Mouse (Mus musculus) kidney, postnatal 14 days (tissue): ENCODE results near the gene Fbxw4.

ENCODE experiments used
- DNase-seq: peaks from one replicate; pipeline ENCODE4 v3.0.0; 2022; ENCODE audit warnings: mixed read lengths

The Fbxw4 gene

DNA sequence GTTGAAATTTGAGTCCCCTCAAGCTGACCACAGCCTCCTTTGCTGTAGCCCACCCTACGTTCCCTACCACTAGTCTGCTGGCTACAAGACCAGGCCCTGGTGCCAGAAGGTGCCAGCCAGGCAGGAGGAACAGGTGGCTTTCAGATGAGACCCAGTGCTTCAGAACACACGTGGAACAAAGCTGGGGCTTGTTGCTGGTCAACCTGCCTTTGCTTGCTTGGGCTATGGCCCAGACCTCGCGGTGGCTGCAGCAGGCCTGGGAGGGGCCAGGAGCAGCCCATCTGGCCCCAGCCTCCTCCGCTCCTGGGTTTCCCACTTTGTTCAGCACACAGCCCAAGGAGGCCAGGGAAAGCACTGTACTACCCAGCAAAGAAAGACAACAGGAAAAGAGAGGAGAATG, 49.3 kb downstream of the Fbxw4 start:
- DNase-seq, result no peak

DNA sequence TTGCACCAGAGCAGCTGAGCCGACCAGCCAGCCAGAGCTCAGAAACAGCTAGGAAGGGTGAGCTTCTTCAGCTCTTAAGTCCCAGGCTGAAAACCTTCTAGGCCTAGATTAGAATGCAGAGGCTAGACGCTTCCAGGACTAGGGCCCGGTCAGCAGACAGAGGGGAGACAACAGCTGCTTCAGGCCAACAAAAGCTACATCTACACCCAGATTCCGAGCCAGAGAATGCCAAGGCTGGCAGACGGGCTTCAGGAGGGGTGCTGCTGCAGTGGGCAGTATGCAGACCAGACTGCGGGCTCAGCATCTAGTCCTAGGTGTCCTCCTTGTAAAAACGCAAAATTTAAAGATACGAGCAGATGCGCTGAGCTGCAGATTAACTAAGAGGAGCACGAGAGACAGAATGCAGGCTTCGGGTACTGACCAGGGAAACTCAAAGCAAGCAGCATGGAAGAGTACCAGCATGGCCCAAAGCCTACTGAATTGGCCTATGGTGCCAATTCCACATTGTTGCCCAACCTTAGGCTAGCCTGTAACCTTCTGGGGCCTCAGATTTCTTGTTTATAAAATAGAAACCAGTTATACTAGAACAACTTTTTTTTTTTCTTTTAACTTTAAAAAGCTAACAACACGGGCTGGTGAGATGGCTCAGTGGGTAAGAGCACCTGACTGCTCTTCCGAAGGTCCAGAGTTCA, 51.3 kb downstream of the Fbxw4 start:
- DNase-seq, result no peak

DNA sequence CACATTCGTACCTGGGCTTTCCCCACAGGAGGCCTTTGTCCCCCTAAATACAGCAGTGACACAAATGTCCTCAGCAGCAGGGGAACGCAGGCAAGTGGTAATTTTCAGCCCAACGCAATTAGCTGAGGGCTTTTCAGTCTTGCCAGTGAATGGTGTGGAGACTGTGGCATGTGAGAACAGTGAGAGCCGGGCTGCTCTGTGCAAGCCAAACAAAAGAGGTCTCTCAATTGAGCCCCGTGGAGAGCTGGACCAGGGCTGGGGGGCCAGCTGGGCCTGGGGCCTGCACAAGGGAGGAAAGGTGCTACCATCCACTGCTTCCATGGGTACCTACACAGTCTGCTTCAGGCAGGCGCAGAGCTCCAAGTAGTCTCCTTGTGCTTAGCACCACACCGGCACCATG, 52.6 kb downstream of the Fbxw4 start:
- DNase-seq, result no peak

DNA sequence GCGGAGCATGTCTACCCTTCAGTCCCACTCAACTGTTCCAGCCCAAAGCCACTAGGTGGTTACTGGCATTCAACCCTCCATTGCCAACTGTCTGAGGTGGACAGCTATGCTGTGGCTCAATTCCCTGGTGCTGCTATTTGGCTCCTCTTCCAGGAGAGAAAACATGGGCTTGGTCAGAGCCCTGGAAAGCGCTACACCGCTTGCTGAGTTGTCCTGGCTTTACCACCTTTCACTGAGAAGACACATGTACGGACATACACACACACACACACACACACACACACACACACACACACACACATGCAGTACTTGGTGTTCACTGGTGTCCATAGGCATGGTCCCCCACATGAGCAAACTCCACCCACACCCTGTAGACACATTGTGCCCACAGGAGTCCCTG, 53.4 kb downstream of the Fbxw4 start:
- DNase-seq, result no peak

DNA sequence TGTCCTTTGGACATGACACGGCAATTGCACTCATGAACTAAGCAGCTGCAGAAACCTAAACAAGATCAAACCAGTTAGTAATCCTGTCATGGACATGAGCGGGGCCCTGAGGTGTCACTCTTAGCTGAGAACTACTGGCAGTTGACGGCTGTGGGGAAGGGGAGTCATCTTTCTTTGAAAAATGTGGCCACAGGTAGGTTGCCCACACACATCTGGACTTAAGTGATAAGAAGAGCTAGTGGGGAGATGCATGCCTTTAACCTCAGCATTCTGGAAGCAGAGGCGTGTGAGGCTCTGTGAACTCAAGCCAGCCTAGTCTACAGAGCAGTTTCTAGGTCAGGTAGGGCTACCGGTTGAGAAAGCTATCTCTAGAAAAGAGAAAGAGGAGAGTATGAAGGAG, 57.5 kb downstream of the Fbxw4 start:
- DNase-seq, result no peak

DNA sequence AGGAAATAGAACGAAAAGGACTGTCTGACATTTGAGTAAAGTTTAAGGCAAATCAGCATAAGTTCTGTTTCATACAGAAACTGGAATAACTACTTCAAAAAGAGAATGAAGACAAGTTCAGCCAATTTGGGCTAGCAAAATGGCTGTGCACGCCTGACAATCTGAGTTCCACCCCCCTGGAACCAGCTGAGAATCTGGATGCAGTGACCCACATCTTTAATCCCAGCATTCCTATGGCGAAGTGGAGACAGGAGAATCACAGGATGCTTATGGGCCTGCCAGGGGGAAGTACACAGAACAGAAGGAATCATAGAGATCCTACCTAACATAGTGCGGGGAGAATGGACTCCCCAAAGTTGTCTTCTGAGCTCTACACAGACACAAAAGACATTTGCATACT, 63.0 kb downstream of the Fbxw4 start:
- DNase-seq, result no peak

DNA sequence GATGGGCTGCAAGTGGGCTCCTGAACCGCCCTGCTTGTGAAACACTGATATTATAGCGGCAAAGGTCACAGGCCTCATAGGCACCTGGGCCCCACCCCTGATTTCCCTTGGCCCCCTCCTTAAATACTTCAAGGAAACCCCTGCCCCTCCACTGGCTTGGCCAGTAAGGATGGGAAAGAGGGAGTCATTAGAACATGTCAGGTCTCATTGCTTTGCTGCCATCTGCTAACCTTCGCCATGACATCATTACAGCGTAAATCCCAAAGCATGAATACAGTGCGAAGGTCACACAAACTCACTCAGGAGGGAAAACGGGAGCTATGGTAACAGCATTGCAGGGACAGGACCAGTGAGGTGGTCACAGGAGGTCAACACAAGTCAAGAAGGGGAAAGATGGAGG, 63.7 kb downstream of the Fbxw4 start:
- DNase-seq, result no peak

DNA sequence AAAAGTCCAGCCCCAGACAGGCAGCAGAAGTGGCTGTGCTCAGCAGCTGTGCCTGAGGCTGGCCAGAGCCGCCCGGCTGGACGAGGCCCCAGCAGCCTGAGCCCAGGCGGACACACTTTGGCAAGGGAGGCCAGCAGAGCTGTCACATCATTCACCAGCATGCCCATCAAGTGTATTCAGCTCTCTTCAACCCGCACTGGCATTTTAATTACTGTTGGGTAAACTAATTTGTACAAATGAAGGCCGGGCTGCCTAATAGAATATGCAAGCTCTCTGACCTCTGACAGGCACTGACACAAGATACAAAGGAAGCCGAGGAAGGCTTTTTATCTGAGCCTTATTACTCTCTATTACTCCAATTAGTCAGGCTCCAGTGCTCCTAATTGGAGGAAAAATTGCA, 64.1 kb downstream of the Fbxw4 start:
- no peak for DNase-seq

DNA sequence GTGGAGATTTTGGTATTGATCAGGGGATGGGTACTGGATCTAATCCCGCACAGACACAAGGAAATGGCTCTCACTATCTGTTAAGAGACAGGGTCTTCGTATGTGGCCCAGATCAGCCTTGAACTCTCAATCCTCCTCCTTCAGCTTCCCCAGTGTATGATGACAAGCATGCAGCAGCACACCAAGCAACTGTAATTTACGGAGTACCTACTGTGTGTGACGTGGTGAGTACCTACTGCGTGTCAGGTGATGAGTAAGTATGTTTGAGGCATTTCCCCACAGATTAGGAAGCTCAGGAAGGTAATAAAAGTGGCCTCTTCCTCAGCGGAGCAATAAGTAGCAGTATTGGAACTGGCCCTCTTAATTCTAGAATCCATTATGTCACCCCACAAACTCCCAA, 64.6 kb downstream of the Fbxw4 start:
- DNase-seq, result no peak

DNA sequence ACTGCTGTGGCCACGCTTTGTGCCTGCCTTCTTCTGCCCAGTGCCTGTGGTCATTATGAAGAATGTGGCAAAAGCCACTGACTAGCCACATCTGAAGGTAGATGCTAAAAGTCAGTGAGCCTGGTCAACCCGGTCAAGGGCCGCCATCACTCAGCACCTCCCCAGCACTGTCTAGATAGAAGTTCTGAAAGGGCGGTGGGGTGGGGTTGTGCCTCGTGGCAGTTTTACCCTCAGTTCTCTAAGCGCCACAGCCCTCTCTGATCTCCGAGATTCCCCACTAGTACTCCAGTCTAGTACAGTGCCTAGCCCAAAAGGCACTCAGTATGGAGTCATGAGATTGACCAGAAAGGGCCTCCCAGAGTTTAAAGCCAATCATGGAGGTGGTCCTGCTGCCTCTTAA, 66.0 kb downstream of the Fbxw4 start:
- DNase-seq, result no peak

DNA sequence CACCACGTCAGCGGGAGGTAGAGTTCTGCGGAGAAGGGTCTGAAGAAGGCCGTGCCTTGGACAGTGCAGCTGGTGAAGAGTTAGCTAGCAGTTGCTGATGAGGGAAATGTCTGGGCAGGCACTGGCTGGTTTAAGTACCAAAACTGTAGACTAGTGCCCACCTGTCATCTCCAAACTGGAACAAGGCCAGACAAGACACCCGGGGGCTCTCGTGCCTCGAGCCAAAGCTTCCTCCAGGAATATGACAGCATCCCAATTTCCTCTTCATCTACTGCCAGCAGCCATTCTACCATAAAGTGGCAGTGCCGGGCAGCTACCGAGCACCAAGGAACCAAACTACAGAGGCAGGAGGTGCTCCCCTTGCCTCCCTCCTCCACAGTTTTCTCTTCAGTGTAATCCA, 67.2 kb downstream of the Fbxw4 start:
- DNase-seq, result no peak

DNA sequence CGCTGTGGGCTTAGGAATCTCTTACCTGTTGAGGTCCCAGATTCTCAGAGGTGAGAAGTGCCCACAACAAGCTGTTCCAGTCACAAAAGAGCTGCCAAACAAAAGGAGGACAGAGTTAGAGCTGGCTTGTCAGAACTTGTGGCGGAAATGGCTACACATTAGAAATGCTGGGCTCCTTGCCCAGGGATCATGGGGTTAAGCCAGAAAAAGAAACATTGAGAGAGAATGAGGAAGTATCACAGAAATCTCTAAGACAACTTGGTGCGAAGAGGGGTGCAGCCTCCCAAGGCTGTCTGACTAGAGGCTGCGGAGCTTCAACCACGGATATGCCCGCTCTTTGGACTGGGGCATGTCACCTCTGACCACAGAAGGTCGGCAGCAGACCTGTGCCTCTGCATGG, 68.4 kb downstream of the Fbxw4 start:
- peak; percentile 87 for DNase-seq

DNA sequence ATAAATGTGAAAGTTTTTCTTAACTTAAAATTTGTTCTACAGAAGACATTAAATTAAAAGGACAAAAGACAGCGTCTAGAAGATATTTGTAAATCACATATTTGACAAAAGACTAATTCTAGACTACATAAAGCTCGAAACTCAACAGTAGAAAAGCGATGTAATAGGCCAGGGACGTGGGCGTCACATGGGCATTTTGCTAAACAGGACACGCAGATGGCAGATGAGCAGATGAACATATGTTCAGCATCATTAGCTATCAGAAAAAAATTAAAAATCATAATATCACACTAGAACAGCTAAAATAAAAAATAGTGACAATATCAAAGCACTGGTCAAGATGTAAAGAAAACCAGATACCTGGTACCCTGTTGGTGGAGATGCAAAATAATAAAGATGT, 70.4 kb downstream of the Fbxw4 start:
- DNase-seq, result no peak

DNA sequence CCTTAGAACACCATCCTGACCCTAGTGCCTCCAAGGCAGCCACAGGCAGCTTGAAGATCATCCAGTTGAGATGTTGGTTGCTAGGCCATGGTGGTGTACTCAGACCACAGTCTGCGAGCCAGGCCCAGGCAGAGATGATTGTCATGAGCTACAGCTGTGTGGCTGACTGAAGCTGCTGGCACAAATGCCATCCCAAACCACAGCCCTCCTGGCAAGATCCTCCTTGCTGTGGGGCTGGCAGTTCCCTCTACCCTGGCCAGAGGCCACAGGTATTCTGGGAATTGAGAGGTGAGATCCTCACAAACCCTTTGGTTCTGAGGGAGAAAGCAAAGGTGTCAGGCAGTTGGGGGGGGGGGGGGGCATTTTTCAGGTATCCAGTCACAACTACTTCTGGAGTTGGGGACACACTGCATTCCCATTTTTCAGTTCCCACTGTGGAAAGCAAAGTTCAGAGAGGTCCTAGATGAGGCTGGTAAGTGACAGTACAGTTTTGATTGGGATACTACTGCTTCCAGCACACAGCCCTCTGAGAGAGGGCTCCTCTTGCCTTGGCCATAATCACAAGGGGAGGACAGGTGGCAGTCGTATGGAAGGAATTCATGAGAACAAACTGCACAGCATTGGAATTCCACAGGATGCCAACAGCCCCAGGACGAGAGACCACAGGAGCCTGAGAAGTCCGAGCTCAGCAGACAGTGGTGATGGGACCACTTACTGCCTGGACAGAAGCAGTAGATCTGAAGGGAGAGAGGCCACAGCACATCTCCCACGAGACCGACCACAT, 72.4 kb downstream of the Fbxw4 start:
- no peak for DNase-seq

DNA sequence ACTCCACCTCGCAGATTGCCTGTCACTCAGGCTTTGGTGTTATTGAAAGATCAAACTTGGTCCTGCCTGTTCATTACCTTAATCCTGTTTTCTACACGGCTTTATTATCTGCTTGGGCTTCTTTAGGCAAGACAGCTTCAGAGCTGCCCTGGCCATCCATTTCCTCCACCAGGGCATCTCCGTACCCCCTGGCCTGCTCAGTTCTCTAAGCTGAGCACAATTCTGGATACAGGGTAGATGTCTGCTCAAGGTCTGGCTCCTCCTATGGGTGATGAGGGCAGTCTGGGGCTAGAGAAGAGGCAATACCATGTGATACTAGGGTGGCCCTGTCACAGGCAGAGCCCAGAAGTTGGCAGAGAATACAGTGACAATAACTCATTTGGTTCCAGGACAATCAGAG, 73.3 kb downstream of the Fbxw4 start:
- DNase-seq, result no peak

DNA sequence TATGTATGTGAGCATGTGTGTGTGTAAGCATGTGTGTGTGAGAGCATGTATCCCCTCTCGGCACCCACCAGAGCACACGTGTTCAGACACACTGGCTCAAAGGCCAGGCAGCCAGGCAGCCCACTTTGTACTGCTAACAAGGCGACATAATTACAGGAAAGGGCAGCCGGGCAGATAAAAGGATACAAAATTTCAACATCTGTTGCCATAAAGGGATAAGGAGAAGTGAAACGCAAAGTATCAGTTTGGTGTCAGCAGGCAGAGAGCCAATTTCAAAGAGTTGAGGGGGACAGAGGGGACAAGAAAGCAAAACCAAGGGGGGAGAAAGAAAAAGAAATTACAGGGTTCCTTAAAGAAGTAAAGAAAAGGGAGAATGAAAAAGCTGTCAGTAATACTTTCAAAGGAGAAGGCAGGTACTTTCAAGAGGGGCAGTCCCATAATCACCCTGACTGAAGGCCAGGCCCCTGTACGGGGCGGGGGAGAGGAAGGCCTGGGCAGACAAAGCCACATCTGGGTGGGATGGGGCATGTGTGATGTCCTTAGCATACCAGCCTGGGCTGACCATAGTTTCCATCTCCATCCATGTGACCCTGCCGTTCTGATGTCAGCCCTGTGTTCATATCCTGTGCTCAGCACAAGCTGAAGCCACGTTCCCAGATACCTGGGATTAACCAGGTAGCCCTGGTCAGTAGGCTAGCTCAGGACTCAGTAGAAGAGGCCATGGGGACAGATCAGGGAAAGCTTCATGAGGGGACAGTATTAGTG, 75.1 kb downstream of the Fbxw4 start:
- no peak for DNase-seq

DNA sequence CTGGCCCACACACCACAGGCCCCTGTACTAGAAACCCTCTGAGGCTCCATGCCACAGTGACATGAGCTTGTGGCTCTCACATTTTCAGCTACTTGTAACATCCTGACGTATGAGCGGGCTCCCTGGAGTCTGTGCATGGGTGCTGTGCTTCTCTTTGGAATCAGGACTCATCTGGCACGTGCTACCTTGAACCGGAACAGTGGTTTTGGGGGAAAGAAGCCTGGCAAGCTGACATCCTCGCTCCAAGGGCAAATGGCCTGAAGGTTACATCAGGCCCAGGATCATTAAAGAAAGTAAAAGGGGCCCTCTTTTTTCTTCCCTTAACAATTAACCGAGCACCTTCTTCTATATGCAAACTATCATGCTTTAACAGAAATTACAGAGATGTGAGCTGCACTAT, 77.0 kb downstream of the Fbxw4 start:
- DNase-seq, result no peak

DNA sequence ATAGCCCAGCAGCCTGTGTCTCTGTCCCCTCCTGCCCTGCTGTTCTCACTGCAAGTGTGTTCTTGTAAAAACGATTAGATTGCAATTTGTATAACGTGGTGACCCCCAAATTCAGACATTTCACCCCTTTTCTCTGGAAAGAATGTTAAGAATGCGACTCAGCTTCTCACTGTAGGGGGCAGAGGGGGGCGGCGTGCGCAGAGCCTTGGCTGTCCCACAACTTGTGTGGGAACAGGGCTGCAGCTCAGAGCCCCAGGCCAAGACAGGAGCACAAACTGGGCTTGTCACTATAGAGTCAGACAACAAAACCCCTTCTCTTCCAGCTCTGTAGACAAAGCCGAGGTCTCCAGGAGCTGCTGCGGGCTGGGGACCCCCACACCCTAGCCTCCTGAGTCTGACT, 78.0 kb downstream of the Fbxw4 start:
- peak; percentile 41 for DNase-seq

DNA sequence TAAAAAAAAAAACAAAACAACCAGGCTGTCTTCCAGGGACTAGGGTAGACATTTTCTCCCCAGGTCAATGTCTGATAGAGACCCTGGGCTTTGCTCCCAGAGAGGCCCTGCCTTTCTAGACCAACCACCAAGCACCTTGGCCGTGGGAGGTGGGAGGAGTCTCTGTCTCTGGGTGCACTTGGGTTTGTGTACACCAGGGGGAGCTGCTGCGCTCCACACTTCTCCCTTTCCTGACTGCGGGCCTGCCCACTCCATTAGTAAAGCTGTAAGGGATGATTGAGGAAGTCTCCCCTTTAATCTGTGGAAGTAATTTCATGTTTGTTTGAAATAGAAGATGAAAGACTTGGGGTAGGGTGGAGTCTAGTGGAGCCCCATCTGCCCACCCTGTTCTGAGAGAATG, 78.9 kb downstream of the Fbxw4 start:
- peak; percentile 54 for DNase-seq

DNA sequence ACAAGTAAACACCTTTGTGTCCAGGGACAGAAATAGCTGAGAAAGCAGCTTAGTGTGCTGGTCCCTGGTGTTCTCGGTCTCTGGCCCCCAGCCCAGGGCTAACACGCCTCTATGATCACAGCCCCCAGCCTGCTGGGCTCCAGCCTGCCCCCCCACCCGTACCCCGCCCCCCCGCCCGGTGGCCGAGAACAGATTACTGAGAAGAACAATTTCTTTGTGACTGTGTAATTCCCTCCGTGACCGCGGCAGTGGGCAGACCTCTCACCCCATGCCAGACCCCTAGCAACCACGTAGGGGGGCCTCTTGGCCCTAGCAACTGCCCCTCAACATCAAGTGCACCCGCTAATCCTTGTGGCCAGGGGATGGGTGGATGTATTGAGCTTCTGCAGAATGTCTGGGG, 79.9 kb downstream of the Fbxw4 start:
- no peak for DNase-seq

DNA sequence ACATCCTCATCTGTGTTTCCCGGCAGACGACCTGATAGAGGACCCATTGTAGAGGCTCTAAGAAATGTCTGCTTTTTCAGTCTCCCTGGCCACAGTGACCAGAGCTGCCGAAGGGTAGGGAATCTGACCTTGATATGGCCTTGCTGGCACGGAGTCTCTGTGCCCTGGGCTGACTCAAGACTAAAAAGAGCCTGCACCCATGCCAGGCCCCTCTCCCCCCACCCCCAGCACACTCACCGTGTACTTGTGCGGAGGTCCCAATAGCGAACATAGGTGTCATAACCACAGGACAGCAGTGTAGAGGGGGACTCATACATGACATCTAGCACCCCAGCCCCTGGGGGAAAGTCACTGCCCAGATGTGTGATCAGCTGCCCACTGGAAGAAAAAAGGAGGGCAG, 80.7 kb downstream of the Fbxw4 start:
- no peak for DNase-seq

DNA sequence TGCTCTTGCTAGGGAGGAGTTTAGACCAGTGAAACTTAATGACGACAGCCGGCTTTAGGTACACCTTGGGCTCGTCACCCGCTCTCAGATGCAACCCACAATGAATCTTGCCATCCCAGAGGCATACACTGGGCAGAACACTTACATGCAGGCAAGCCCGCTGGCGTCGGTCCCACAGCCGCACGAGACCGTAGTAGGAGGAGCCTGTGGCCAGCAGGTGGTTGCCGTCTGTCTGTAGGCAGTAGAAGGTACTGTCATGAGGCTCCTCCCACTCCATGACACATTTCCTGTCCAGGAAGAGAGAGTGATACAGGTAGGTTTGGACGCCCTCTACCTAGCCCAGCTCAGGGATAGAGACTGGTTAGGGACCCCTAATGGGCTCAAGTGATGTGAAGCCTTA, 81.1 kb downstream of the Fbxw4 start:
- no peak for DNase-seq

DNA sequence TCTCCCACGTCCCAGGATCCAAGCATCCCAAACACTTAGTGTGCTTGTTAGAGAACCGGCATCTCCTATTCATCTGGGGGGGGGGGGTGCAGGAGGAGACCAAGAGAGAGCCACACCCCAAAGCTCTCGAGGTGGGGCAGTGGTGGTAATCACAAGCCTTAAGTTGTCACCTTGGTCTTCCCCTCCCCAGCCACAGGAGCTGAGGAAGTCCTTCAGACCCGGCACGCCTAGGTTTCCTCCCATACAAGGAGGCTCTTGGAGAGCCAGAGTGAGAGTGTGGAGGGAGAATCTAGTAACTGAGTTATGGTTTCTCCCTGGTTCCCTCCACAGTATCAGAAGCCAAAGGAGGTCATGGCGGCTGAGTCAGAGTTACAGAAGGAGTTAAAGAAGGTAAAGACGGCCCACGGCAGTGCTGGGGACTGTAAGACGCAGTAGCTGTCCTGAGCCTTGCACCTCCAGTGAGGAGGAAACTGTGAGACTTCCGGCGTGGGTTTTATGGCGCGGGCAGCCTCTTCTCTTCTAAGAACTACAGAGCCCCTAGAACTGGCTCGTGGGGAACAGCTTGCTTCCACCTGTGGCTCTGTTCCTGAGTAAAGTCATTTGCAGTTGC, 82.9 kb downstream of the Fbxw4 start:
- no peak for DNase-seq

DNA sequence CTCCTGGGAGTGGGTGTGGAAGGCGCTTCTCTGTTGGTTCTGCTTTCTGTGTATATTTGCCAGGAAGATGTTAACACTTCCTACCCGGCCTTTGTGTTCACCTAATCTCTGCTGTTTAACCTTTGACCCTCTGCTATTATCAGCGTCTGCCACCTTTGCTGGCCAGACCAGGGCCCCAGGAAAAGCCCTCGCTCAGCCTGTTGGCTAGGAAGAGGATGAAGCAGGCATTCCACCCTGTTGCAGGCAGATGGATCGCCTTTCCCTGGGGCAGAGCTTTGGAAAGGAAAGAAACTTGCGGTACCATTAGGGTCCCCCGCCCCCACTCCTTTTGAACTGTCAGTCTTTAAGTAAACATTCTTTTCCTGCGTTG, 84.5 kb downstream of the Fbxw4 start:
- DNase-seq, result no peak
